Mouse (Mus musculus) embryonic facial prominence, embryonic 12.5 days (tissue): ENCODE data around the gene Ucn3. TPM values are rescaled to one million over a fixed set of nuclear protein-coding genes. Genes with fewer than 3 reads are reported as not detected.

Experiments
- ATAC-seq: fragments of 200-750 bp; cut with Nextera tagmentation; 2 replicates; pipeline ENCODE4 v1.8.0; 2017; ENCODE audit not compliant: insufficient number of reproducible peaks, insufficient read depth, low FRiP score, low TSS enrichment
- H3K27ac ChIP-seq: fragments of 300-500 bp; sonication (generic); 2 replicates; pipeline ENCODE4 v1.5.1; 2016; ENCODE audit warnings: mild to moderate bottlenecking
- H3K27me3 ChIP-seq: fragments of 300-500 bp; sonication (generic); 2 replicates; pipeline ENCODE4 v1.6.1; 2016; ENCODE audit warnings: mild to moderate bottlenecking, moderate library complexity
- H3K36me3 ChIP-seq: fragments of 300-500 bp; sonication (generic); 2 replicates; pipeline ENCODE4 v1.6.1; 2016; ENCODE audit warnings: mild to moderate bottlenecking
- H3K4me1 ChIP-seq: fragments of 300-500 bp; sonication (generic); 2 replicates; pipeline ENCODE4 v1.6.1; 2016
- H3K4me2 ChIP-seq: fragments of 300-500 bp; sonication (generic); replicated peaks from 2 replicates; pipeline ENCODE4 v1.6.1; 2016; ENCODE audit warnings: mild to moderate bottlenecking, moderate library complexity
- H3K4me3 ChIP-seq: fragments of 300-500 bp; sonication (generic); 2 replicates; pipeline ENCODE4 v1.5.1; 2016; ENCODE audit warnings: mild to moderate bottlenecking
- H3K9ac ChIP-seq: fragments of 300-500 bp; sonication (generic); 2 replicates; pipeline ENCODE4 v1.6.1; 2016; ENCODE audit warnings: mild to moderate bottlenecking, moderate library complexity
- H3K9me3 ChIP-seq: fragments of 300-500 bp; sonication (generic); 2 replicates; pipeline ENCODE4 v1.6.1; 2016; ENCODE audit warnings: mild to moderate bottlenecking, moderate library complexity
- WGBS: fragments of 180-500 bp; shearing (Covaris S2); methylation state at CpG from one replicate; pipeline ENCODE4 v1.1.7; 2016; 5-methylcytosine and 5-hydroxymethylcytosine counted together
- microRNA-seq: library from miRNA; unstranded; fragments of <30 nt; microRNA quantifications from one replicate; pipeline ENCODE4, GENCODE M21; 2017
- polyA plus RNA-seq: library from polyadenylated mRNA; unstranded; fragments of >200 nt; fragmentation: Nextera tagmentation; extraction: Ambion mirVana; gene quantifications from 2 replicates; pipeline ENCODE4 v1.2.1, GENCODE M21; 2016

Gene Ucn3
- polyA plus RNA-seq, 1 experiment from 2014 or later = not detected

GRCm38 (mm10) chr13:3891479-3892087, 53.6 kb downstream of the Ucn3 start:
- Histone ChIP-seq H3K27me3 (no peaks in the 10 kb centered on the region), H3K9ac (peak overlapping the region; percentile 72), H3K9me3 (no peaks in the 10 kb centered on the region), H3K4me1 (peaks cover 21% of the 10 kb centered on the region; the same call in 1 of the 2 replicates), H3K4me2 (peak overlapping the region; percentile 68), H3K4me3 (peak overlapping the region; percentile 57), H3K27ac (peak overlapping the region; percentile 50; the same call in 1 of the 2 replicates), H3K36me3 (peaks cover 22% of the 10 kb centered on the region)
- no peak for ATAC-seq
- WGBS = 28% methylated on average over 8 of the region's 8 CpGs

Small RNA genes lying within 50 kb of the gene (microRNA-seq; reads per million reads assigned to microRNA genes)
- not detected for gene Gm22460

Other genes with a start within 250 kb of the Ucn3 start
- 0.41 and 0.61 TPM in 2 replicates for gene Calml3, start 141.0 kb downstream of the Ucn3 start, polyA plus RNA-seq
- 0.18 and 0.34 TPM in 2 replicates for gene Calm4, start 107.6 kb downstream of the Ucn3 start, polyA plus RNA-seq
- not detected in 2 replicates for gene Calm5, start 91.2 kb downstream of the Ucn3 start, polyA plus RNA-seq
- gene Net1, start 27.1 kb downstream of the Ucn3 start, polyA plus RNA-seq = 150 and 155 TPM in 2 replicates
- gene Tubal3, start 27.1 kb downstream of the Ucn3 start, polyA plus RNA-seq = not detected in 2 replicates
- gene Akr1c14, start 103.7 kb upstream of the Ucn3 start, polyA plus RNA-seq = 0.46 and 0.81 TPM in 2 replicates
- gene Akr1c18, start 205.3 kb upstream of the Ucn3 start, polyA plus RNA-seq = not detected in 2 replicates
- gene Akr1c13, start 245.8 kb upstream of the Ucn3 start, polyA plus RNA-seq = 1.0 and 1.2 TPM in 2 replicates